21 mouse cellular contexts compared by ENCODE assay signal in genomic region chr6:51505671-51506070, GRCm38 (mm10). TPM values are rescaled to one million over a fixed set of nuclear protein-coding genes. Genes with fewer than 3 reads are reported as not detected.
DNase-seq lines count a peak whose midpoint lies in the region; ATAC-seq and TF ChIP-seq lines count a peak whose summit lies in the region.
"Had no signal": no experiment of that assay in that cellular context is flagged by ENCODE, and none has a peak within 500 bp of the region (broad histone marks: within the 10 kb centered on the region; RNA-seq: fewer than 3 reads in every experiment).

No protein-coding gene starts in this region.

- 50% methylated on average over 1 of the region's 1 CpGs for WGBS in stomach, postnatal 0 days

- no peaks in the 10 kb centered on the region for H3K27me3 ChIP-seq in stomach, postnatal 0 days (ENCODE audit: control insufficient read depth, insufficient read depth, low read length)
- H3K27me3 ChIP-seq: embryonic facial prominence, embryonic 13.5 days; forebrain, embryonic 12.5 days; hindbrain, embryonic 13.5 days; Patski had no signal

- TF ChIP-seq CTCF in stomach, postnatal 0 days (IDR thresholded peaks at IDR 0.05; ENCODE audit: low read depth): no peak

- H3K4me3 ChIP-seq in ES-E14 (ENCODE audit: insufficient read depth in 1 of 2, low read depth in 1 of 2, low read length in 2 of 2, poor library complexity in 1 of 2, severe bottlenecking in 1 of 2): no peak overlapping the region
- no peak overlapping the region for H3K4me3 ChIP-seq in stomach, postnatal 0 days (ENCODE audit: low read depth, low read length)
- H3K4me3 ChIP-seq: embryonic facial prominence, embryonic 13.5 days; forebrain, embryonic 12.5 days; gastrocnemius, adult 2 months; hindbrain, embryonic 13.5 days had no signal

- no peaks in the 10 kb centered on the region for H3K9me3 ChIP-seq in ES-E14 (ENCODE audit: control insufficient read depth, insufficient read depth, low read depth, low read length)
- no peaks in the 10 kb centered on the region for H3K9me3 ChIP-seq in stomach, postnatal 0 days (ENCODE audit: control insufficient read depth, low read length)
- H3K9me3 ChIP-seq: embryonic facial prominence, embryonic 13.5 days; forebrain, embryonic 12.5 days; hindbrain, embryonic 13.5 days had no signal

- no peaks in the 10 kb centered on the region for H3K36me3 ChIP-seq in ES-E14 (ENCODE audit: control insufficient read depth, insufficient read depth, low read length, poor library complexity, severe bottlenecking)
- no peaks in the 10 kb centered on the region for H3K36me3 ChIP-seq in stomach, postnatal 0 days (ENCODE audit: control insufficient read depth, insufficient read depth, low read length)
- H3K36me3 ChIP-seq: embryonic facial prominence, embryonic 13.5 days; forebrain, embryonic 12.5 days; hindbrain, embryonic 13.5 days had no signal

- in situ Hi-C loops in ES-E14 (cut with MboI; ENCODE audit: low sequenced_read_pairs in 2 of 2, unreplicated experiment in 2 of 2): no loop called here

- H3K27ac ChIP-seq in ES-E14 (ENCODE audit: insufficient read depth, low read depth, low read length, poor library complexity, severe bottlenecking): 0 out of 2 replicates have a peak overlapping the region, but pooled peaks have one; percentile 19
- H3K27ac ChIP-seq in stomach, postnatal 0 days (replicated peaks): no peak overlapping the region
- H3K27ac ChIP-seq: embryonic facial prominence, embryonic 13.5 days; forebrain, embryonic 12.5 days; gastrocnemius, adult 2 months; hindbrain, embryonic 13.5 days; hindbrain, postnatal 0 days had no signal

- TF ChIP-seq EP300 in stomach, postnatal 0 days (optimal IDR thresholded peaks at IDR 0.05): no peak

- peak overlapping the region; percentile 26; the same call in 1 of the 2 replicates for H3K9ac ChIP-seq in ES-E14 (ENCODE audit: insufficient read depth, low read depth, low read length, poor library complexity, severe bottlenecking)
- H3K9ac ChIP-seq in stomach, postnatal 0 days (ENCODE audit: low read length): no peak overlapping the region
- H3K9ac ChIP-seq: embryonic facial prominence, embryonic 13.5 days; forebrain, embryonic 12.5 days; forebrain, postnatal 0 days; hindbrain, embryonic 13.5 days had no signal

- ATAC-seq in stomach, postnatal 0 days (ENCODE audit: low FRiP score, low TSS enrichment): no peak
- ATAC-seq: forebrain, postnatal 0 days; hindbrain, postnatal 0 days; Patski had no signal

- peak; percentile 53 for DNase-seq in retina, postnatal 1 day
- no peak for DNase-seq in retina, embryonic 14.5 days (ENCODE audit: low spot score)
- DNase-seq in ES-E14 (ENCODE audit: low read depth, low spot score): no peak
- peak; percentile 65 for DNase-seq in ZHBTc4 (ENCODE audit: low read depth, low spot score)
- DNase-seq in stomach, postnatal 0 days (ENCODE audit: low spot score): peak; percentile 42
- DNase-seq in layer of hippocampus, adult 9-10 months (ENCODE audit: low spot score): no peak
- DNase-seq in adrenal gland, postnatal 14 days: no peak
- DNase-seq: adrenal gland, adult 2 months; adrenal gland, postnatal 36 days; cerebellum, adult 11-12 months; cerebellum, adult 9-10 months; cerebellum, postnatal 25 days; forebrain, postnatal 0 days; gastrocnemius, adult 2 months; gastrocnemius, postnatal 25 days; heart, postnatal 10 days had no signal

- no peak overlapping the region for H3K4me2 ChIP-seq in stomach, postnatal 0 days (replicated peaks; ENCODE audit: low read depth)
- H3K4me2 ChIP-seq: embryonic facial prominence, embryonic 13.5 days; forebrain, embryonic 12.5 days; hindbrain, embryonic 13.5 days had no signal

- peaks cover 0 to 14% of the 10 kb centered on the region in 2 experiments; a peak in 3 of 4 replicates for H3K4me1 ChIP-seq in ES-E14 (ENCODE audit: control insufficient read depth in 2 of 2, insufficient read depth in 2 of 2, low read length in 2 of 2, poor library complexity in 1 of 2)
- H3K4me1 ChIP-seq in stomach, postnatal 0 days (replicated peaks; ENCODE audit: control insufficient read depth, insufficient read depth): no peaks in the 10 kb centered on the region
- H3K4me1 ChIP-seq: embryonic facial prominence, embryonic 13.5 days had no signal

TF ChIP-seq in ES-E14, 5 proteins besides CTCF, POLR2A, EP300 and RAD21:
- TF ChIP-seq HCFC1 (IDR thresholded peaks at IDR 0.05; ENCODE audit: borderline replicate concordance, insufficient read depth, low read length): no peak
- no peak for TF ChIP-seq ZC3H11A (IDR thresholded peaks at IDR 0.05; ENCODE audit: borderline replicate concordance, low read depth, low read length)
- no peak for TF ChIP-seq CHD2 (IDR thresholded peaks at IDR 0.05; ENCODE audit: low read depth, low read length)
- TF ChIP-seq MAFK (IDR thresholded peaks at IDR 0.05; ENCODE audit: insufficient read depth, low read depth, low read length): no peak

RNA-seq across cellular contexts. Expression of gene Snx10, which starts 18.0 kb away (rescaled TPM):
- total RNA-seq in ES-E14 (2012; rRNA removed): 20.9 and 21.2 TPM in 2 replicates
- 16.9 and 17.4 TPM in 2 replicates for polyA plus RNA-seq in stomach, postnatal 0 days (2015; fragmentation: Nextera tagmentation; extraction: Ambion mirVana)
- total RNA-seq in adrenal gland, postnatal 14 days (2021): 51.6 and 57.2 TPM in 2 replicates

RNA-seq across cellular contexts. Expression of gene Cbx3, which starts 35.5 kb away (rescaled TPM):
- total RNA-seq in ES-E14 (2012; rRNA removed): 104 and 177 TPM in 2 replicates
- polyA plus RNA-seq in stomach, postnatal 0 days (2015; fragmentation: Nextera tagmentation; extraction: Ambion mirVana): 209 and 224 TPM in 2 replicates
- 111 and 114 TPM in 2 replicates for total RNA-seq in adrenal gland, postnatal 14 days (2021)

RNA-seq across cellular contexts. Expression of gene Hnrnpa2b1, which starts 36.0 kb away (rescaled TPM):
- total RNA-seq in ES-E14 (2012; rRNA removed): 435 and 609 TPM in 2 replicates
- polyA plus RNA-seq in stomach, postnatal 0 days (2015; fragmentation: Nextera tagmentation; extraction: Ambion mirVana): 525 and 543 TPM in 2 replicates
- 794 and 798 TPM in 2 replicates for total RNA-seq in adrenal gland, postnatal 14 days (2021)

Comparison
In these comparisons a context has a peak if more than half of its experiments do, and no peak if none do; other contexts are left out.
1. DNase-seq: peak in retina, postnatal 1 day (single experiment), ZHBTc4 (single experiment) and stomach, postnatal 0 days (single experiment); none in retina, embryonic 14.5 days (single experiment), ES-E14 (single experiment), layer of hippocampus, adult 9-10 months (single experiment) and adrenal gland, postnatal 14 days (single experiment).